Mouse (Mus musculus): Measurements from ENCODE around the gene Mospd3. TPM values are rescaled to one million over a fixed set of nuclear protein-coding genes. Genes with fewer than 3 reads are reported as not detected.
A peak's percentile ranks its signal among the peaks of the same experiment; 100 is the strongest.

Mospd3 gene
- polyA plus RNA-seq, 1 experiment from 2014 or later, result 43.5 TPM

GRCm38 (mm10) chr5:137641054-137641453 is 40.2 kb upstream of the Mospd3 start, which contains the start of gene Sap25:
Gene Sap25, plus strand, starts transcription at chr5:137641334.
- peaks cover 31% of the 10 kb centered on the region for H3K36me3 ChIP-seq (ENCODE audit: control insufficient read depth, insufficient read depth)

GRCm38 (mm10) chr5:137639472-137639871 is 38.6 kb upstream of the Mospd3 start:
- no peak for ATAC-seq
- Histone ChIP-seq H3K27me3 (replicated peaks; ENCODE audit: control insufficient read depth, insufficient read depth, low read length) (peaks cover 11% of the 10 kb centered on the region), H3K4me3 (replicated peaks; ENCODE audit: low read length) (no peak overlapping the region), H3K4me2 (ENCODE audit: low read length) (no peak overlapping the region), H3K9me3 (ENCODE audit: control insufficient read depth, low read length) (no peaks in the 10 kb centered on the region), H3K9ac (replicated peaks; ENCODE audit: low read depth, low read length) (0 out of 2 replicates have a peak overlapping the region, but pooled peaks have one; percentile 3), H3K36me3 (ENCODE audit: control insufficient read depth, insufficient read depth) (peaks cover 35% of the 10 kb centered on the region), H3K27ac (ENCODE audit: low read length) (no peak overlapping the region), H3K4me1 (replicated peaks; ENCODE audit: control insufficient read depth, insufficient read depth, low read length) (no peaks in the 10 kb centered on the region)
- WGBS, result 91% methylated on average over 7 of the region's 7 CpGs

More at GRCm38 (mm10) chr5:137641054-137641453, 40.2 kb upstream of the Mospd3 start, which contains the start of gene Sap25:
- WGBS, result 90% methylated on average over 19 of the region's 19 CpGs
- peaks cover 5% of the 10 kb centered on the region; the same call in 1 of the 2 replicates for H3K4me1 ChIP-seq (replicated peaks; ENCODE audit: control insufficient read depth, insufficient read depth, low read length)
- no peak within 1 kb of the TSS for H3K4me3 ChIP-seq (replicated peaks; ENCODE audit: low read length)
- no peak for ATAC-seq
- peaks cover 24% of the 10 kb centered on the region for H3K27me3 ChIP-seq (replicated peaks; ENCODE audit: control insufficient read depth, insufficient read depth, low read length)
- H3K27ac ChIP-seq (ENCODE audit: low read length), result no peak within 1 kb of the TSS
- H3K4me2 ChIP-seq (ENCODE audit: low read length), result no peak within 1 kb of the TSS
- no peak within 1 kb of the TSS for H3K9ac ChIP-seq (replicated peaks; ENCODE audit: low read depth, low read length)
- no peaks in the 10 kb centered on the region for H3K9me3 ChIP-seq (ENCODE audit: control insufficient read depth, low read length)

DNA sequence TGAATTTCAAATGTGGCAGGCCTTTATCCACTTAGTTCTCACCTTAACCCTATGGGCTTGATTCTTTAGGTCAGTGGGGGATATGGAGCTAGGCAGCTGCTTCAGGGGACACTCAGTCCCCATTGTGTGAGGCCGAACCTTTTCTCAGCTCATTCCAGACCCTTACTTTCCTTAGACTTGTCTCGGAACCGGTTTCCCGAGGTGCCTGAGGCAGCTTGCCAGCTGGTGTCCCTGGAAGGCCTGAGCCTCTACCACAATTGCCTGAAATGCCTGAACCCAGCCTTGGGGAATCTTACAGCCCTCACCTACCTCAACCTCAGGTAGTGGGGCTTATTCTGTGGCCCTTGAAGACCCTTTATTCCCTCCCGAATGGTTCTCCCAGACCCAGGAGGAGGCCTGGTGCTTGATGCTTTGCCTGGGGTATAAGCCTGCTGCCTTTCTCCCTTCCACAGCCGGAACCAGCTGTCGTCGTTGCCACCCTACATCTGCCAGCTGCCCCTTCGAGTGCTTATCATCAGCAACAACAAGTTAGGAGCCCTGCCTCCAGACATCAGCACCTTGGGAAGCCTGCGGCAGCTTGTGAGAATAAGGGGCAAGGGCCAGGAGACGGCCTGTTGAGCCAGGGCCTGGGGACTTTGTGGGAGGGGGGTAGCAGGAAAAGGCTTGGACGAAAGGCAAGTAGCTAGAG is 32.7 kb upstream of the Mospd3 start:
- Histone ChIP-seq H3K9ac (replicated peaks; ENCODE audit: low read depth, low read length) (no peak overlapping the region), H3K27ac (ENCODE audit: low read length) (no peak overlapping the region), H3K4me1 (replicated peaks; ENCODE audit: control insufficient read depth, insufficient read depth, low read length) (peaks cover 20% of the 10 kb centered on the region), H3K9me3 (ENCODE audit: control insufficient read depth, low read length) (no peaks in the 10 kb centered on the region), H3K27me3 (replicated peaks; ENCODE audit: control insufficient read depth, insufficient read depth, low read length) (no peaks in the 10 kb centered on the region), H3K4me3 (replicated peaks; ENCODE audit: low read length) (no peak overlapping the region), H3K36me3 (ENCODE audit: control insufficient read depth, insufficient read depth) (peaks cover 18% of the 10 kb centered on the region; the same call in 1 of the 2 replicates), H3K4me2 (ENCODE audit: low read length) (no peak overlapping the region)
- ATAC-seq, result no peak
- 84% methylated on average over 12 of the region's 12 CpGs for WGBS

DNA sequence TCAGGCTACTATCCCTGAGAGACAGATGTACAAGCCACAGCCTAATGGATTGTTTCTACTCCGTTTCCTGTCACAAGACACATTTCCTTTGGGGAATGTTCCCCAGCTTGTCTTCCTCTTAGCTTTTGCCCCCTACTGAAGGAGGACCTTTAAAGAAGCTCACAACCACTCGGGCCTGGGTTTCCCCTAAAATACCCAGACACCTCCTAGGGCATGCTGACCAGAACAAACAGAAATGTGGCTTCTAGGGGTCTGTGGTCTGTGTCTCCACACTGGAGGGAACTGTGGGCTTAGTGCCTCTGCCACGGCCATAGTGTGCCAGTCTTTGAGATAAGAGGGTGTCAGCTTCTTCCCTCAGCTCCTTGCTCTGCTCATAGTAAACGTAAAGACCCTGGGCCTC is 30.7 kb upstream of the Mospd3 start:
- 84% methylated on average over 4 of the region's 4 CpGs for WGBS
- Histone ChIP-seq H3K27me3 (replicated peaks; ENCODE audit: control insufficient read depth, insufficient read depth, low read length) (no peaks in the 10 kb centered on the region), H3K4me2 (ENCODE audit: low read length) (no peak overlapping the region), H3K27ac (ENCODE audit: low read length) (no peak overlapping the region), H3K9ac (replicated peaks; ENCODE audit: low read depth, low read length) (no peak overlapping the region), H3K36me3 (ENCODE audit: control insufficient read depth, insufficient read depth) (peaks cover 7% of the 10 kb centered on the region; the same call in 1 of the 2 replicates), H3K4me1 (replicated peaks; ENCODE audit: control insufficient read depth, insufficient read depth, low read length) (peaks cover 26% of the 10 kb centered on the region), H3K4me3 (replicated peaks; ENCODE audit: low read length) (no peak overlapping the region), H3K9me3 (ENCODE audit: control insufficient read depth, low read length) (no peaks in the 10 kb centered on the region)
- no peak for ATAC-seq

GRCm38 (mm10) chr5:137631171-137631570 is 30.3 kb upstream of the Mospd3 start:
- H3K9me3 ChIP-seq (ENCODE audit: control insufficient read depth, low read length), result no peaks in the 10 kb centered on the region
- no peak overlapping the region for H3K4me2 ChIP-seq (ENCODE audit: low read length)
- no peak overlapping the region for H3K4me3 ChIP-seq (replicated peaks; ENCODE audit: low read length)
- no peak overlapping the region; the same call in 1 of the 2 replicates for H3K9ac ChIP-seq (replicated peaks; ENCODE audit: low read depth, low read length)
- H3K36me3 ChIP-seq (ENCODE audit: control insufficient read depth, insufficient read depth), result peaks cover 5% of the 10 kb centered on the region; the same call in 1 of the 2 replicates
- WGBS, result 78% methylated on average over 9 of the region's 9 CpGs
- no peak for ATAC-seq
- H3K27ac ChIP-seq (ENCODE audit: low read length), result no peak overlapping the region
- no peaks in the 10 kb centered on the region for H3K27me3 ChIP-seq (replicated peaks; ENCODE audit: control insufficient read depth, insufficient read depth, low read length)
- peaks cover 26% of the 10 kb centered on the region for H3K4me1 ChIP-seq (replicated peaks; ENCODE audit: control insufficient read depth, insufficient read depth, low read length)

DNA sequence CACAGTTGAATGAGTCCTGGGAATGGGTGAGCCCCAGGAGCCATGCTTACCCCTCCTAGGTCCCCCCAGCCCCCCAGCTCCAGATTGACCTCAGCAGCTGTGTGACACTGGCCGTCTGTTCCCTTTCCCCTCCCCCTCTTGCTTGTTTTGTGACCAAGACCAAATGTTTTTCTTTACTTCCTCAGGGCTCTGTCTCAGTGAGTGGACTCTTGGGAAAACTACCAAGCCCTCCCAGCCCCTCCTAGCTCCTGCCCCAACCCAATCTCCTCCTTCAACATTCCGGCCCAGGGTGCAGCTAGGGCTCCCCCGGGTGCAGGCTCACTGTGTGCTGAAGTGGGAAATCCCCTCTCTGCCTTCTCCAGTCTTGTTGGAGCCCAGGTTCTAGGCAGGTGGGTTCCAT is 29.7 kb upstream of the Mospd3 start:
- WGBS, result 59% methylated on average over 3 of the region's 3 CpGs
- no peaks in the 10 kb centered on the region for H3K27me3 ChIP-seq (replicated peaks; ENCODE audit: control insufficient read depth, insufficient read depth, low read length)
- H3K4me1 ChIP-seq (replicated peaks; ENCODE audit: control insufficient read depth, insufficient read depth, low read length), result peaks cover 26% of the 10 kb centered on the region
- H3K4me3 ChIP-seq (replicated peaks; ENCODE audit: low read length), result no peak overlapping the region
- no peaks in the 10 kb centered on the region for H3K9me3 ChIP-seq (ENCODE audit: control insufficient read depth, low read length)
- ATAC-seq, result no peak
- peak overlapping the region; percentile 94; the same call in 1 of the 2 replicates for H3K4me2 ChIP-seq (ENCODE audit: low read length)
- H3K27ac ChIP-seq (ENCODE audit: low read length), result no peak overlapping the region
- H3K36me3 ChIP-seq (ENCODE audit: control insufficient read depth, insufficient read depth), result 0 out of 2 replicates have a peak, but pooled peaks cover 2% of the 10 kb centered on the region
- no peak overlapping the region; the same call in 1 of the 2 replicates for H3K9ac ChIP-seq (replicated peaks; ENCODE audit: low read depth, low read length)

- Histone ChIP-seq H3K27me3 (replicated peaks; ENCODE audit: control insufficient read depth, insufficient read depth, low read length) (no peaks in the 10 kb centered on the region), H3K36me3 (ENCODE audit: control insufficient read depth, insufficient read depth) (no peaks in the 10 kb centered on the region), H3K4me3 (replicated peaks; ENCODE audit: low read length) (peak overlapping the region; percentile 98), H3K4me2 (ENCODE audit: low read length) (peak overlapping the region; percentile 94), H3K4me1 (replicated peaks; ENCODE audit: control insufficient read depth, insufficient read depth, low read length) (peaks cover 26% of the 10 kb centered on the region), H3K9me3 (ENCODE audit: control insufficient read depth, low read length) (no peaks in the 10 kb centered on the region), H3K27ac (ENCODE audit: low read length) (no peak overlapping the region; the same call in 1 of the 2 replicates), H3K9ac (replicated peaks; ENCODE audit: low read depth, low read length) (peak overlapping the region; percentile 85)
- WGBS, result 22% methylated on average over 6 of the region's 6 CpGs
- no peak for ATAC-seq
Measured at GRCm38 (mm10) chr5:137629906-137630545, 29.2 kb upstream of the Mospd3 start.

- ATAC-seq, result peak; percentile 0; the same call in 1 of the 2 replicates
- Histone ChIP-seq H3K27me3 (replicated peaks; ENCODE audit: control insufficient read depth, insufficient read depth, low read length) (no peaks in the 10 kb centered on the region), H3K27ac (ENCODE audit: low read length) (peak overlapping the region; percentile 90), H3K4me2 (ENCODE audit: low read length) (peak overlapping the region; percentile 94), H3K9me3 (ENCODE audit: control insufficient read depth, low read length) (no peaks in the 10 kb centered on the region), H3K4me3 (replicated peaks; ENCODE audit: low read length) (peak overlapping the region; percentile 98), H3K9ac (replicated peaks; ENCODE audit: low read depth, low read length) (peak overlapping the region; percentile 85), H3K36me3 (ENCODE audit: control insufficient read depth, insufficient read depth) (no peaks in the 10 kb centered on the region), H3K4me1 (replicated peaks; ENCODE audit: control insufficient read depth, insufficient read depth, low read length) (peaks cover 26% of the 10 kb centered on the region)
- 0% methylated on average over 23 of the region's 23 CpGs for WGBS
Measured at GRCm38 (mm10) chr5:137629306-137629721, 28.5 kb upstream of the Mospd3 start.

All from forebrain, embryonic 16.5 days (tissue).